ENCODE assay signal across 8 mouse cellular contexts in genomic region chr10:62230708-62231394, GRCm38 (mm10). TPM values are rescaled to one million over a fixed set of nuclear protein-coding genes. Genes with fewer than 3 reads are reported as not detected.
DNase-seq lines count a peak whose midpoint lies in the region; ATAC-seq and TF ChIP-seq lines count a peak whose summit lies in the region.

Tspan15 (minus strand) TSS chr10:62231251.

- CTCF ChIA-PET in Patski (lab: Charles Lee) = no interaction called here

- H3K9ac ChIP-seq in hindbrain, embryonic 12.5 days = peak within 1 kb of the TSS; percentile 66

- H3K9me3 ChIP-seq in hindbrain, embryonic 12.5 days (replicated peaks) = no peaks in the 10 kb centered on the region

- no peaks in the 10 kb centered on the region for H3K36me3 ChIP-seq in hindbrain, embryonic 12.5 days

- peak within 1 kb of the TSS; percentile 53 for H3K4me3 ChIP-seq in hindbrain, embryonic 12.5 days

- under 1% methylated on average over 59 of the region's 59 CpGs for WGBS in hindbrain, embryonic 12.5 days

- in situ Hi-C loops in Patski (cut with MboI; ENCODE audit: low pct_unique_long_range_greater_than_20kb) = no loop called here

- peak; percentile 80 for ATAC-seq in Patski
- peak; percentile 97 for ATAC-seq in hindbrain, embryonic 12.5 days (ENCODE audit: low FRiP score)

- no peaks in the 10 kb centered on the region for H3K27me3 ChIP-seq in Patski
- peaks cover 12% of the 10 kb centered on the region for H3K27me3 ChIP-seq in hindbrain, embryonic 12.5 days

- peaks cover 6% of the 10 kb centered on the region; the same call in 1 of the 2 replicates for H3K4me1 ChIP-seq in hindbrain, embryonic 12.5 days

- POLR2A ChIA-PET in Patski (lab: Charles Lee) = no interaction called here

- DNase-seq in Patski (ENCODE audit: low read depth, low spot score) = no peak
- DNase-seq in cerebellum, postnatal 14 days = peak; percentile 92 to 95
- peak; percentile 58 to 74 for DNase-seq in frontal cortex, postnatal 14 days (ENCODE audit: low spot score in 2 of 2)
- DNase-seq in layer of hippocampus, postnatal 14 days (ENCODE audit: low spot score in 2 of 2) = peak; percentile 83 to 88
- peak; percentile 96 for DNase-seq in lung, postnatal 10 days
- DNase-seq in retina, adult 2 months (ENCODE audit: low read depth, low spot score) = peak; percentile 79
- DNase-seq in thymus, postnatal 25 days = peak; percentile 78

- TF ChIP-seq CTCF in Patski (IDR thresholded peaks at IDR 0.05) = no peak

- H3K27ac ChIP-seq in hindbrain, embryonic 12.5 days = 0 out of 2 replicates have a peak within 1 kb of the TSS, but pooled peaks have one; percentile 17

- peak within 1 kb of the TSS; percentile 89 for H3K4me2 ChIP-seq in hindbrain, embryonic 12.5 days (replicated peaks)

RNA-seq across cellular contexts. Expression of gene Tspan15, which starts in this region (rescaled TPM):
- 22.6 TPM for polyA plus RNA-seq in Patski (2021)
- 15.7 and 16.0 TPM in 2 replicates for polyA plus RNA-seq in hindbrain, embryonic 12.5 days (2016; fragmentation: Nextera tagmentation; extraction: Ambion mirVana)
- 10 to 100 TPM; 18.0 to 20.0 TPM for total RNA-seq in layer of hippocampus, postnatal 14 days (2021)
